Mouse (Mus musculus): ENCODE measurements around the gene Gm7271. TPM values are rescaled to one million over a fixed set of nuclear protein-coding genes. Genes with fewer than 3 reads are reported as not detected.

Gene Gm7271
- not detected for polyA plus RNA-seq (2014; fragmentation: Illumina TruSeq; extraction: RNeasy Lipid Tissue Mini Kit (QIAGEN cat#74804); ENCODE audit: low read depth, low replicate concordance)

GRCm38 (mm10) chr5:76483811-76484210 lies at the start of gene Gm7271:
TSS of gene Gm7271 (plus strand) at chr5:76484040.

GRCm38 (mm10) chr5:76529040-76529703 lies 45.3 kb downstream of the Gm7271 start, which contains the start of gene Exoc1:
TSS of gene Exoc1 (plus strand) at chr5:76529311.

Other genes starting within 250 kb of the Gm7271 start
- gene Clock, start 179.2 kb upstream of the Gm7271 start, polyA plus RNA-seq (2014; fragmentation: Illumina TruSeq; extraction: RNeasy Lipid Tissue Mini Kit (QIAGEN cat#74804); ENCODE audit: low read depth, low replicate concordance): 127 TPM
- gene Pdcl2, start 152.9 kb upstream of the Gm7271 start, polyA plus RNA-seq (2014; fragmentation: Illumina TruSeq; extraction: RNeasy Lipid Tissue Mini Kit (QIAGEN cat#74804); ENCODE audit: low read depth, low replicate concordance): not detected
- gene Nmu, start 120.3 kb upstream of the Gm7271 start, polyA plus RNA-seq (2014; fragmentation: Illumina TruSeq; extraction: RNeasy Lipid Tissue Mini Kit (QIAGEN cat#74804); ENCODE audit: low read depth, low replicate concordance): not detected
- gene Exoc1, start 45.3 kb downstream of the Gm7271 start, polyA plus RNA-seq (2014; fragmentation: Illumina TruSeq; extraction: RNeasy Lipid Tissue Mini Kit (QIAGEN cat#74804); ENCODE audit: low read depth, low replicate concordance): 175 TPM
- gene Cep135, start 104.7 kb downstream of the Gm7271 start, polyA plus RNA-seq (2014; fragmentation: Illumina TruSeq; extraction: RNeasy Lipid Tissue Mini Kit (QIAGEN cat#74804); ENCODE audit: low read depth, low replicate concordance): 7.1 TPM
- 3.2 TPM for gene C530008M17Rik, start 172.5 kb downstream of the Gm7271 start, polyA plus RNA-seq (2014; fragmentation: Illumina TruSeq; extraction: RNeasy Lipid Tissue Mini Kit (QIAGEN cat#74804); ENCODE audit: low read depth, low replicate concordance)